Mouse (Mus musculus) left cerebral cortex, adult 8-10 months (tissue): ENCODE data around the gene Zglp1. TPM values are rescaled to one million over a fixed set of nuclear protein-coding genes. Genes with fewer than 3 reads are reported as not detected.

ENCODE experiments used
- DNase-seq, 2 experiments: peaks; one replicate each; pipeline ENCODE4 v3.0.0; 2022; ENCODE audit warnings: low spot score in 2 of 2
- microRNA-seq, 2 experiments: library from miRNA; unstranded; fragments of <30 nt; microRNA quantifications; one replicate each; pipeline ENCODE4 v1.2.0; 2022
- total RNA-seq, 4 experiments: library from RNA; stranded (reverse); gene quantifications; 2 replicates each; pipeline ENCODE4 v1.2.4; 2022

Zglp1 gene
- total RNA-seq, 4 experiments from 2014 or later: 1.1 to 1.7 TPM; not detected in 2

DNA sequence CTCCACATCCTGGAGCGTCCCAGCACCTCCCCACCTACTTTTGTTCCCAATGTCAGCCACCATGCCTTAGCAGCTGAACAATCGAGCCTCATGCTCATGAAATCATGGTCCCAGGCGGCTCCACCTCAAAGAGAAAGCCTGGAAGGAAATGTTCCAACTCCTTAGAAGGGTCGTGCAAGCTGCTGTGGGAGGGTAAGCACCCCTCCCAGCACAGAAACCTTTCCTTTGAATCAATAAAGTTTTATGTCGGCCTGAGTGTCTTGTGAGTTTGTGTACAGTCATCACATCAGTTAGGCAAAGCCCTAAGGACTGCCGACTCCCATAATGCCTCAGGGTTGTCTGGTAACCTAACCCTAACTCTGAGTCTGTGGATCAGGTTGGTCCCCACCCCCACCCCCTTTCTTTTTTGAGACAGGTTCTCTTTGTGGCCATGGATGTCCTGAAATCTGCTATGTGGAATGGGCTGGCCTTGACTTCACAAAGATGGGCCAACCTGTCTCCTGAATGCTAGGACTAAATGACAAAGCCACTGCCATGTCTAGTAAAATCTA is 38.3 kb downstream of the Zglp1 start:
- DNase-seq: no peak

- no peak for DNase-seq
Observed at GRCm38 (mm10) chr9:21027774-21028290, 39.1 kb downstream of the Zglp1 start.

DNA sequence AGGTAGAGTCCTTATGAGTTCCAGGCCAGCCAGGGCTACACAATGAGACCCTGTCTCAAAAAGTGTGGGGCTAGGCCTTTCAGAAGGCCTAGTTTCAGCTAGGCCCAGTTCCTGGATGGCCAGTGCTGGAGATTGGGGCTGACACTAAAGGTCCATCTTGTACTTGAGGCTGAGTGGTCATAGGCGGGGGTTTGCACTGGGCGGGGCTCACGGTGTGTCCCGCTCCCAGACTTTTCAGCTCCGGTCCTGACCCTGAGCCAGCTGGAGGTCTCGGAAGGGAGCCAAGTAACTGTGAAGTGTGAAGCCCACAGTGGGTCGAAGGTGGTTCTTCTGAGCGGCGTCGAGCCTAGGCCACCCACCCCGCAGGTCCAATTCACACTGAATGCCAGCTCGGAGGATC is 40.0 kb downstream of the Zglp1 start:
- DNase-seq: no peak

GRCm38 (mm10) chr9:21025258-21025810 is 41.6 kb downstream of the Zglp1 start:
- DNase-seq: no peak

GRCm38 (mm10) chr9:21022726-21023125 is 44.2 kb downstream of the Zglp1 start:
- no peak for DNase-seq

DNA sequence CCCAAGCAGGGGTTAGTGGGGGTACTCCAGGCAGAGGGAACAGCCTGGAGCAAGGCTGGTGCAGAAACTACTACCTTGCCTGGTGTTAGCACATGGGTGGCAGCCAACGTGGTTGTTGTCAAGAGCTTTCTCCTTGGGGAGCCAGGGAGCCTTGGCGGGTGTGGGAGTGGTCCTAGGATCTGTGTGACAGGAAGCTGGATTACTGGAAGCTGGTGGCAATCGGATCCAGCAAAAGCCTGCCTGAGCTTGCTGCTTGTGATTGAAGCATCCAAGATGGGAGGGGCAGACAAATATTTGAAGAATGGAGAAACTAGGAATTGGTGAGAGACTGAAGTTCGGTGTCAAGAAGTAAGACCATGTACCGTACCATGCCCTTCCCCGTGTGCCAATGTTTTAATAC is 44.6 kb downstream of the Zglp1 start:
- DNase-seq: no peak

GRCm38 (mm10) chr9:21021363-21021762 is 45.5 kb downstream of the Zglp1 start:
- no peak for DNase-seq

DNA sequence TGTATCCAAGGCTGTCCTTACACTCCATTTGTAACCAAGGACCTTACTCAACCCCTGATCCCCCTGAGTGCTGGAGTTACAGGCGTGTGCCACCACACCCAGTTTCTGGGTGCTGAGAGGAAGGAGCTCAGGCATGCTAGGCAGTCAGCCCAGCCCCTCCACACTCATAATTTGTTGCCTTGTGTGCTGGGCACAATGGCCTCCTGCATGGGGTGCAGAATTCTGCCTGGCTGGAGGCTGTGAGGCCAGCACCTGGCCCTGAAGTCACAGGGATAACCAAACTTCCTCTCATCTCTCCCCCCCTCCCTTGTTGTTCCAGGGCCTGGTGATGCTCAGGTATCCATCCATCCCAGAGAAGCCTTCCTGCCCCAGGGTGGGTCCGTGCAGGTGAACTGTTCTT is 48.3 kb downstream of the Zglp1 start:
- DNase-seq: no peak

GRCm38 (mm10) chr9:21017177-21017575 is 49.7 kb downstream of the Zglp1 start:
- no peak for DNase-seq

DNA sequence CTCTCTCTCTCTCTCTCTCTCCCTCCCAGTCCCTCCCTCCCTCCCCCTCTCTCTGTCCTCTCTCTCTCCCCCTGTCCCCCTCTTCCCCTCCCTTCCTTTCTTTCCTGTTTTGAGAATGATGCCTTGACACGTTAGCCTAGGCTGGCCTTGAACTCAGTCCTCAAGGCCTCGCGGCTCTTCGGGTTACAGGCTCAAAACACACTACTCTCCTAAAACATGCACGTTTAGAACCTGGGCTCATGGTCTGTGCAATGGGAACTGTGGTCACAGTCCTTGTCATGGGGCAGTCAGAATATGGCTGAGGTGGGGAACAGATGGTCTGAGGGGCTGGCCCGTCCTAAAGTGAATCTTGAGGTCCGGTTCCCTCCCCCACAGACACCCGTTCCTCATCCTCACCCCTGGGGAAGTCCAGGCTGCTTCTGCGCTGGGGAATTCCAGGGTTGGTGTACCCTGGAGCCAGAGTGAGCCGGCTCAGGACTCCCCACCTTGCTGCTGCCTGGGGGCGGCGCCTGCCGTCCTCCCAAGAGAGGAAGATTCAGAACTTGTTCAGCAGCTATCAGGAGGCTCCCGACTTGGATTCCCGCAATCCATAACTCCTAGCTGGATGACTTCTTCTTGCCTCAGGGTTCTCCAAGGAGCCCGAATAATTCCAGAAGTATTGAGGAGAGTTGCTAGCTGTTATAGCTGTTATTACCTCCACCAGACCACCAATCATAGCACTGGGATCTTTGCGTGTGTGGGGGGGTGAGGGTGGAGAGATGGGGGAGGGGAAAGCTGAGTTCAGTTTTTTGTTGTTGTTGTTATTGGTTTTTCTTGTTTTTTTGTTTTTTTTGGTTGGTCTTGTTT is 50.3 kb downstream of the Zglp1 start:
- DNase-seq: no peak

DNA sequence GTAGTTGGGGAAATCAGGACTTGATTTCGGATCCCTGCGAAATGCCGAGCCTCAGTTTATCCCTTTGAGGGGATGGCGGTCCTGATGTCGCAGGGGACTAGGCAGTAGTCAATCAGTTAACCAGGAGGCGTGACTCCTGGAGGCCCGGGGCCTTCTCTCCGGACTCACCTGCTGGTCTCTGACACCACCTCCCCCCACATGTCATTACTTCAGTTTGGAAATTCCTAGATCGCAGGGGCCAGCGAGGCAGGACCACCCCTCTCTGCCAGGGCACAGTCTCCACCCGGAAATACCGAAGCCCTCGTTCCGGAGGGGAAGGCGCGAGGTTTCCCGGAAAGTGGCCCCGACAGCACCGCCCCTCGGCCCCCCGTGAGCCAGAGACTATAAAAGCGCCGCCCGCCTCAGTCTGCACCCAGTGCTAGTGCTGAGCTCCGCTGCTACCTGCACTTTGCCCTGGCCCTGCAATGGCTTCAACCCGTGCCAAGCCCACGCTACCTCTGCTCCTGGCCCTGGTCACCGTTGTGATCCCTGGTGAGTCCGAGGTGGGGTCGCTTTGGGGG is 51.2 kb downstream of the Zglp1 start, which contains the start of gene Icam1:
TSS of gene Icam1 (plus strand) at position 415 of the 560 bp plus-strand sequence.
- no peak for DNase-seq

GRCm38 (mm10) chr9:21014691-21015570 is 52.0 kb downstream of the Zglp1 start:
- DNase-seq: no peak

Small RNA genes within 50 kb of the gene (microRNA-seq; reads per million reads assigned to microRNA genes)
- gene Mir1900 (0 to 0.22 reads per million in 2 experiments), gene Mir7082 (0 to 0.88 reads per million in 2 experiments)

Other genes with a start within 250 kb of the Zglp1 start
- not detected for gene Rdh8, start 248.6 kb downstream of the Zglp1 start, total RNA-seq
- 10 to 100 TPM; 71.9 to 91.7 (median 82.6) TPM for gene A230050P20Rik, start 198.5 kb downstream of the Zglp1 start, total RNA-seq
- 10 to 100 TPM in 1 of 4 experiments, 1 to 10 TPM in 3; 8.4 to 10.1 (median 9.2) TPM for gene Angptl6, start 187.4 kb downstream of the Zglp1 start, total RNA-seq
- 10 to 100 TPM; 21.5 to 27.2 (median 23.6) TPM for gene Ppan, start 178.9 kb downstream of the Zglp1 start, total RNA-seq
- gene Eif3g, start 168.5 kb downstream of the Zglp1 start, total RNA-seq: 100 to 1,000 TPM; 130 to 139 (median 136) TPM
- 10 to 100 TPM; 39.7 to 41.3 (median 40.5) TPM for gene Dnmt1, start 107.2 kb downstream of the Zglp1 start, total RNA-seq
- gene S1pr2, start 90.3 kb downstream of the Zglp1 start, total RNA-seq: 1 to 10 TPM; 2.0 to 3.4 (median 2.7) TPM
- 10 to 100 TPM; 55.3 to 68.0 (median 56.9) TPM for gene Mrpl4, start 64.4 kb downstream of the Zglp1 start, total RNA-seq
- gene Icam1, start 51.1 kb downstream of the Zglp1 start, total RNA-seq: 1 to 10 TPM; 2.2 to 4.8 (median 4.1) TPM
- 1 to 10 TPM; 1.5 to 2.3 (median 1.8) TPM for gene Icam4, start 37.7 kb downstream of the Zglp1 start, total RNA-seq
- gene Icam5, start 35.0 kb downstream of the Zglp1 start, total RNA-seq: 100 to 1,000 TPM; 194 to 206 (median 202) TPM
- 1 to 10 TPM in 2 of 4 experiments, under 1 TPM in 1, not detected in 1; 0.55 to 2.3 (median 1.8) TPM for gene Gm49373, start 6.0 kb upstream of the Zglp1 start, total RNA-seq
- 10 to 100 TPM; 55.8 to 63.7 (median 58.3) TPM for gene Fdx1l, start 6.5 kb upstream of the Zglp1 start, total RNA-seq
- 1 to 10 TPM; 1.3 to 2.2 (median 1.6) TPM for gene Gm38431, start 24.9 kb upstream of the Zglp1 start, total RNA-seq
- gene Raver1, start 24.9 kb upstream of the Zglp1 start, total RNA-seq: 10 to 100 TPM; 24.4 to 30.0 (median 26.6) TPM
- gene Tyk2, start 64.2 kb upstream of the Zglp1 start, total RNA-seq: 10 to 100 TPM; 11.1 to 14.5 (median 13.3) TPM
- gene Cdc37, start 82.9 kb upstream of the Zglp1 start, total RNA-seq: 100 to 1,000 TPM; 116 to 150 (median 135) TPM
- 10 to 100 TPM; 91.9 to 94.8 (median 93.7) TPM for gene Pde4a, start 98.6 kb upstream of the Zglp1 start, total RNA-seq
- gene Keap1, start 172.3 kb upstream of the Zglp1 start, total RNA-seq: 10 to 100 TPM; 57.8 to 68.8 (median 59.9) TPM
- 10 to 100 TPM; 14.8 to 20.5 (median 16.8) TPM for gene S1pr5, start 181.3 kb upstream of the Zglp1 start, total RNA-seq
- gene Atg4d, start 198.2 kb upstream of the Zglp1 start, total RNA-seq: 10 to 100 TPM; 35.3 to 48.7 (median 39.7) TPM
- 10 to 100 TPM; 33.5 to 43.4 (median 39.4) TPM for gene Kri1, start 220.9 kb upstream of the Zglp1 start, total RNA-seq
- 10 to 100 TPM; 53.5 to 63.9 (median 58.8) TPM for gene Cdkn2d, start 224.3 kb upstream of the Zglp1 start, total RNA-seq
- 1 to 10 TPM; 1.2 to 1.5 (median 1.4) TPM for gene Ap1m2, start 245.2 kb upstream of the Zglp1 start, total RNA-seq